Mouse (Mus musculus): ENCODE results near the gene Zfp408. TPM values are rescaled to one million over a fixed set of nuclear protein-coding genes. Genes with fewer than 3 reads are reported as not detected.

The Zfp408 gene
- polyA plus RNA-seq (2015; fragmentation: Nextera tagmentation; extraction: Ambion mirVana) = 13.9 and 14.3 TPM in 2 replicates

DNA sequence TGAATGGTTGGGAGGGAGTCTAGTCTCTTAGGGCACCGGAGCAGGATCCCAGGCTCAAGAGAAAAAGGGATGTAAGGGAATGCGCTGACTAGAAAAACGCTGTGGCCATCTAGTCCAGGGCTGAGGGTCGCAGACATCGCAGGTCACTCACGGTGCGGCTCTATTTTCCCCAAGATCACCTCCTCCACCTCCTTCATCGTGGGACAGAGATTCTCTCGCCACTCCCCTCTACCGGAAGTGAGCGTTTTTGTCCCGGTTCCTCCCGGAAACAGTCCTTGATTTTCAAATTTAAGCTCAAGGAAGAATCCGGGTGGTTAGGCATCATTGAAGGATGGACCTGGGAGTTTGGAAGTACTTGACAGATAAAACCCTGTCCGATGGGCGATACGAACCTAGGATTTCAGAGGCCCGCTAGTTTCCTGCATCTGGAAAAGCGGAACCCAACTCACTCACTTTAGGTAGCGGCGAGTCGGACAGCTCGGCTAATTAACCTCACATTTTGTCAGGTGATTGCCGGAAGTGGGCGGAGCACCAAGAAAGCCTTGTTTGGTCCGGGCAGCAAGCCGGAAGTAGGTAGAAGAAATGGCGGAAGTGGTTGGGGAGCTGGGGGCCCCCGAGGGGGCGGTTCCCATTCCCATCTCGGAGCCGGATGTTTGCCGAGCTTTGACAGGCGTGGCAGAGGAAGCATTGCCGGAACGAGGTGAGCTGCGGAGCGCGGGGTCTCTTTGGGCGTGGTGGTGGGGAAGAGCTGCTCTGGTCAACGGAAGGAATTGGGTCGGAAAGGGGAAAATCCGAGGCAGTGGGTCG lies at the start of gene Zfp408, which contains the start of gene Arhgap1:
Gene Zfp408 (minus strand): TSS at position 239 of the 807 bp plus-strand sequence.
Gene Arhgap1 (plus strand): TSS at position 308 of the 807 bp plus-strand sequence.
- Histone ChIP-seq H3K4me3 (peak within 1 kb of the TSS; percentile 86), H3K4me2 (peak within 1 kb of the TSS; percentile 94), H3K9ac (peak within 1 kb of the TSS; percentile 94), H3K27me3 (no peaks in the 10 kb centered on the region), H3K36me3 (peaks cover 54% of the 10 kb centered on the region), H3K9me3 (no peaks in the 10 kb centered on the region), H3K27ac (peak within 1 kb of the TSS; percentile 94), H3K4me1 (peaks cover 22% of the 10 kb centered on the region)
- ATAC-seq (ENCODE audit: insufficient number of reproducible peaks, insufficient read depth, low FRiP score, low TSS enrichment, low read depth) = peak; percentile 91
- WGBS = under 1% methylated on average over 44 of the region's 44 CpGs

DNA sequence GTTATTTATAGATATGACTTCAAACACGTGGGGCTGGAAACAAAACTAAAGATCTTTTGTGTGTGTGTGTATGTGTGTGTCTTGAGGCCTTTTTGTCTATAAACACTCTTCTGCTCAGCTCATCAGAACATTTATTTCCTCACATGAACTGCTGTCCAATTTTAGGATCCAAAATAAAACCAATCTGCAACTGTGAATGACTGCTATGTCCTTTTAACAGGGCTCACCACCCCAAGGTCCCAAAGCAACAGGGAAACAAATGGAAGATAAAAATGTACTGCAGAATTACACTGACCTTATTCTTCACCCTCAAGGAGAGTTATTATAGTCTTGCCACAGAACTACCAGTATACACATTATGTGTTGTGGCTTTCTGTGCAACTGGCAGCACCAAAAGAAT lies 49.6 kb upstream of the Zfp408 start:
- Histone ChIP-seq H3K9ac (no peak overlapping the region), H3K9me3 (no peaks in the 10 kb centered on the region), H3K27ac (no peak overlapping the region), H3K27me3 (no peaks in the 10 kb centered on the region), H3K4me2 (no peak overlapping the region), H3K4me3 (no peak overlapping the region), H3K4me1 (no peaks in the 10 kb centered on the region), H3K36me3 (peaks cover 14% of the 10 kb centered on the region)
- 75% methylated on average over 1 of the region's 1 CpGs for WGBS
- ATAC-seq (ENCODE audit: insufficient number of reproducible peaks, insufficient read depth, low FRiP score, low TSS enrichment, low read depth) = no peak

DNA sequence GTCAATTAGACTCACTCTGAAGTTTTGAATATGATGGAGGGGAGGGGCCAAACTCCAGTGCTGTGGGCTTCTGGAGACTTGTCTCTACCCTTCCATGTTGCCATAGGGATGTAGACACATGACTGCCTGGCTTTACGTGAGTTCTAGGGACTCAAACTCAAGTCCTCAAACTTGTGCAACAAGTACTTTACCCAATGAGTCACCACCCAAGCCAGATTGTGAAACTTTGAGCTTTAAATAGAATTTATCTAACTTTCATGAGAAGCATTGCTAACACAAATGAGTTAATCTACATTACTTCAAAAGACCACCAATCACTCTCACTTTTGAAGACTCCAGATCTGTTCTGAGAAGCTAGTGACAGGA lies 46.6 kb upstream of the Zfp408 start:
- no peaks in the 10 kb centered on the region for H3K27me3 ChIP-seq
- ATAC-seq (ENCODE audit: insufficient number of reproducible peaks, insufficient read depth, low FRiP score, low TSS enrichment, low read depth) = no peak
- H3K9me3 ChIP-seq = no peaks in the 10 kb centered on the region
- H3K9ac ChIP-seq = no peak overlapping the region
- H3K4me3 ChIP-seq = no peak overlapping the region
- H3K4me1 ChIP-seq = no peaks in the 10 kb centered on the region
- no peak overlapping the region for H3K27ac ChIP-seq
- H3K4me2 ChIP-seq = no peak overlapping the region
- WGBS = 80% methylated on average over 1 of the region's 1 CpGs
- H3K36me3 ChIP-seq = peaks cover 29% of the 10 kb centered on the region

DNA sequence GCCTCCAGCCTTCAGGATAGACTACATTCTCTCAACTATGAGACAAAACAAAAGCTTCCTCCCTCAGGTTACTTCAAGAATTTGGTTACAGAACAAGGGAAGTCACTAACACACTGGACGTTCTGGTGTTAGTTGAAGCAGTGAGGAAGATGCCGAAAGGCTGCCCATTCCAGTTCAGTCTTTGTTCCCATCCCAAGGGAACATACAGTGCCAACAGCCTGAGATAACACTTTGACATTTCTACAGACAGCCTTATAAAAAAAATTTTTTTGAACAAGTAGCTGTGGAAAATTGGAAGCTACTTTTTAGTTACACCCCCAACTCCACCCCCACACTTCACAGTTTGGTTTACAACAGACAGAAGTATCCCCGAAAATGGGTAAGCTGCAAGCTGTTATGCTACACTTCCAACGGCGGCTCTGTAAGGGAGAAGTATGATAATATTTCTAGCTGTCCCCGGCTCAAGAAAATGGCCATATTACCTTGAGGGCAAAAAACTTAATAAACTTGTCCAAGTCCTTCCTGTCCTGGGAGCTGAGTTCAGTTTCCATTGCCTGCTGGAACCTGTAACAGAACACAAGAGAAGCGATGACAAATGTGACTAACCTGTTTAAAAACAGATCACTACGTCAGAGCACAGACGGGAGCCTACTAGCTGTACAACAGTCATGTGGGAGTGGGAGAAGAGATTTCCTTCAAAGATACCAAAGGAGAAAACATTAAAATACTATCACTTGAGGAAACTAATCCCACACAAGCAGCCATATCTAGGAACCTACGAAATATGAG lies 46.0 kb upstream of the Zfp408 start:
- Histone ChIP-seq H3K27ac (no peak overlapping the region), H3K9ac (no peak overlapping the region), H3K4me1 (no peaks in the 10 kb centered on the region), H3K4me2 (no peak overlapping the region), H3K9me3 (no peaks in the 10 kb centered on the region), H3K27me3 (no peaks in the 10 kb centered on the region), H3K4me3 (no peak overlapping the region), H3K36me3 (peaks cover 32% of the 10 kb centered on the region)
- ATAC-seq (ENCODE audit: insufficient number of reproducible peaks, insufficient read depth, low FRiP score, low TSS enrichment, low read depth) = no peak
- WGBS = 86% methylated on average over 10 of the region's 10 CpGs

DNA sequence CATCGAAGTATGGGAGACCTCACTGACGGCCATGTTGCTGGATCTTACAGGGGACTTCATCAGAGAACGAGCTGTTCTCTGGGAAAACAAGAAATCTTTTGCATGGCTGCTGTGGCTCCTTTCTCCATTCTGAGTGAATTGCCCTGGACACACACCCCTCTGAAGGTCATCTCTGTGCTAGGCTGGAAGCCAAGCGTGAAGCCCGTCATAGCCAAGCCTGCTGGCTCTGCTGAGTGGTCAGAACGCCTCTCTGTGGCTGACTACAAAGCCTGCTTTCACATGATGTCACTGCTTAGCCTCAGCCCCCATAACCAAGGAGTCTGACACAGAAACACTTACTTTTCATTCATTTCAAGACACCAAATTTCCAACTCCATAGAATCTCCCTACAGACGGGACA lies 39.9 kb upstream of the Zfp408 start:
- WGBS = 82% methylated on average over 7 of the region's 7 CpGs

DNA sequence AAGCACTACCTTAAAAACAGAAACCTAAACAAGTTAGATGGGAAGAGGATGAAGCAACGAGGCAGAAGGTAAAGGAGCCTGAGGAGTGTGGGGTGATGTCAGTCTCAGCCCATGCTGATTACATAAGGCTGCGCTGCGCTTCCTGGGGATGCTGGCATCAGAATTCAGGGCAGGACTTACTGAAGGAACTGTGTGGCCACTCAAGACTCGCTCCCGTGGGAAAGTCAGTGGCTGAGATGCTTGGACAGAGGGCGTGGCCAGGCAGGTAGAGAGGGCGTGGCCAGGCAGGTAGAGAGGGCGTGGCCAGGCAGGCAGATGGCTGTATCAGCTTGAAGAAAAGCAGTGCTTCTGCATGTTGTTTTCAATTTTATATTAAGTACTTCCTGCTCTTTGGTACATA lies 34.3 kb upstream of the Zfp408 start:
- Histone ChIP-seq H3K27me3 (no peaks in the 10 kb centered on the region), H3K9me3 (no peaks in the 10 kb centered on the region), H3K4me1 (no peaks in the 10 kb centered on the region), H3K9ac (no peak overlapping the region), H3K36me3 (peaks cover 91% of the 10 kb centered on the region), H3K27ac (no peak overlapping the region), H3K4me3 (no peak overlapping the region), H3K4me2 (no peak overlapping the region)
- no peak for ATAC-seq (ENCODE audit: insufficient number of reproducible peaks, insufficient read depth, low FRiP score, low TSS enrichment, low read depth)
- 78% methylated on average over 8 of the region's 8 CpGs for WGBS

More for the DNA sequence above, 39.9 kb upstream of the Zfp408 start:
- H3K27me3 ChIP-seq = no peaks in the 10 kb centered on the region
- ATAC-seq (ENCODE audit: insufficient number of reproducible peaks, insufficient read depth, low FRiP score, low TSS enrichment, low read depth) = no peak
- H3K9ac ChIP-seq = no peak overlapping the region
- no peak overlapping the region for H3K4me3 ChIP-seq
- no peak overlapping the region for H3K27ac ChIP-seq
- peaks cover 68% of the 10 kb centered on the region for H3K36me3 ChIP-seq
- no peak overlapping the region for H3K4me2 ChIP-seq
- H3K4me1 ChIP-seq = no peaks in the 10 kb centered on the region
- H3K9me3 ChIP-seq = no peaks in the 10 kb centered on the region

DNA sequence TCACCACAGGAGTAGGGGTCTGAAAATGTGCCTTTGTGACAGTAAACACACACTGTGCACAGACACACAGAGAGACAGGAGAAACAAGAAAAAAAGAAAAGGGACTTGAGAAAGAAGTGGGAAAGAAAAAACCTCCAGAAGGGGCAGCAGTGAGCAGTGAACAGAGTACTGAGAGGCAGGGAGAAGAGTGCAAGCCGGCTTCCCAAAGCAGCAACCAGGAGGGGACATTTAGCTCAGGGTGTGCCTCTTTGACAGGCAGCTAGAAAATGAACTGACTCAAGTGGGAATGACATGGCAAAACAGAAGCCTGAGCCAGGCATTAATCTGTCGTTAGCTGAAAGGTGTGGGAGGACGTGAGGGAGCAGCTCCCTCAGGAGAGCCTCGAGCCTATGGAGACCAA lies 33.3 kb upstream of the Zfp408 start:
- H3K27ac ChIP-seq = no peak overlapping the region
- no peak overlapping the region for H3K9ac ChIP-seq
- no peak overlapping the region for H3K4me2 ChIP-seq
- no peaks in the 10 kb centered on the region for H3K9me3 ChIP-seq
- H3K4me1 ChIP-seq = no peaks in the 10 kb centered on the region
- 52% methylated on average over 4 of the region's 4 CpGs for WGBS
- no peak for ATAC-seq (ENCODE audit: insufficient number of reproducible peaks, insufficient read depth, low FRiP score, low TSS enrichment, low read depth)
- H3K4me3 ChIP-seq = no peak overlapping the region
- H3K36me3 ChIP-seq = peaks cover 91% of the 10 kb centered on the region
- no peaks in the 10 kb centered on the region for H3K27me3 ChIP-seq

DNA sequence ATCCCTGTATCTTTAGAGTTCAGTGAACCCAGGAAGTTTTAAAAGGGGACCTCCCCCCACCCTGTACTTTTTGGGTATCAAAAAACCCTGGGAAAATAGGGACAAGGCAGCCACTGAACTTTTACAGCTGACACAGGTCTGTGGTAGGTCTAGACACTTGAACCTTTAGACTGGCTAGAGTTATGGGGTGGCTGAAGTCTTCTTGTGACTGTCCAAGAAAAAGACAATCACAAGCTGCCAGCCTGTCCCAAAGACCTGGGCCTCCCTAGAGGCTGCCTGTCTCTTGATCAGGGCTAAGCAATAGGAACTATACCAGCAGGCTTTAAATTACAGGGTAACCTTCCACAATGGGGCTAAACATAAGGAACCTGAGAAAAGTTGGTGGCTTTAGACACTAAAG lies 27.4 kb upstream of the Zfp408 start:
- Histone ChIP-seq H3K4me3 (no peak overlapping the region), H3K4me2 (no peak overlapping the region), H3K4me1 (no peaks in the 10 kb centered on the region), H3K36me3 (peaks cover 93% of the 10 kb centered on the region), H3K9ac (no peak overlapping the region), H3K9me3 (no peaks in the 10 kb centered on the region), H3K27ac (no peak overlapping the region), H3K27me3 (no peaks in the 10 kb centered on the region)
- no peak for ATAC-seq (ENCODE audit: insufficient number of reproducible peaks, insufficient read depth, low FRiP score, low TSS enrichment, low read depth)

DNA sequence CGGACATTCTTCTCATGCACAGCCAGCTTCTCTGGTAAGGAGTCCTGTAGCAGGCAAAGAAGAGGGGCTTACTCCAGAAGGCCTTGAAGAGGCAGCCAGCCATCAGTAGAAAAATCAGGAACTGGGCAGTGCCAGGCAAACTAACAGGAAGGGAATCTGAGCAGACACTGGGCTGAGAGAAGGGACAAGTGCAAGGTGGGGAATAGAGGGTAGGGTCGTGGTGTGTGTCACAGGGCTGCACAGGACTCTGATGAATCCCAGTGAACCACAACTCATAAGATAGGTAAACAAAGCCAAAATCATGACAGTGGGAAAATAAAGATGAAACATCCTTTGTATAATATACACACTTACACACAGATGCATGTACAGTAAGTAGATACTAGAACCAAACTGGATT lies 26.8 kb upstream of the Zfp408 start:
- H3K4me1 ChIP-seq = no peaks in the 10 kb centered on the region
- no peak overlapping the region for H3K4me3 ChIP-seq
- no peak overlapping the region for H3K4me2 ChIP-seq
- H3K27ac ChIP-seq = no peak overlapping the region
- 83% methylated on average over 2 of the region's 2 CpGs for WGBS
- ATAC-seq (ENCODE audit: insufficient number of reproducible peaks, insufficient read depth, low FRiP score, low TSS enrichment, low read depth) = no peak
- H3K27me3 ChIP-seq = no peaks in the 10 kb centered on the region
- no peak overlapping the region for H3K9ac ChIP-seq
- peaks cover 93% of the 10 kb centered on the region for H3K36me3 ChIP-seq
- H3K9me3 ChIP-seq = no peaks in the 10 kb centered on the region

DNA sequence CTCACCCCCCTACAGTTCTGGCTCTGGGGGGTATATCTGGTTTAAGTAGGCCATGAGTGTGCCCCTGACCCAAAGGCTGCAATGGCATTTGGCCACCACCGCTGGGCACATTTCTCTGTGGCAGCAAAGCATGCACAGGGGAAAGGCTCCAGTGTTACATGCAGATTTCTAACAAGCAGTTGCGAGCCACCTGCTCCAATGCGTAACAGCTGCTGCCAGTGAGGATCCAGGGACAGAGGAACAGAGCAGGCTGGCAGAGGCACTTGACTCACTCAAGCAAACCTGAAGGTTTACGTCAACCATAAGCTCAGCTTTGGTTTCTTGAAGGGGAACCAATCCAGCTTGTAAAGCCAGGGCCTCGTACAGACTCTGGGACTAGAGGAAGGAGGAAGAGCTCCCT lies 25.3 kb upstream of the Zfp408 start:
- no peaks in the 10 kb centered on the region for H3K27me3 ChIP-seq
- H3K9me3 ChIP-seq = no peaks in the 10 kb centered on the region
- 91% methylated on average over 5 of the region's 5 CpGs for WGBS
- H3K36me3 ChIP-seq = peaks cover 95% of the 10 kb centered on the region
- no peak overlapping the region for H3K4me3 ChIP-seq
- ATAC-seq (ENCODE audit: insufficient number of reproducible peaks, insufficient read depth, low FRiP score, low TSS enrichment, low read depth) = no peak
- no peaks in the 10 kb centered on the region for H3K4me1 ChIP-seq
- no peak overlapping the region for H3K4me2 ChIP-seq
- no peak overlapping the region for H3K9ac ChIP-seq
- H3K27ac ChIP-seq = no peak overlapping the region; the same call in 1 of the 2 replicates

DNA sequence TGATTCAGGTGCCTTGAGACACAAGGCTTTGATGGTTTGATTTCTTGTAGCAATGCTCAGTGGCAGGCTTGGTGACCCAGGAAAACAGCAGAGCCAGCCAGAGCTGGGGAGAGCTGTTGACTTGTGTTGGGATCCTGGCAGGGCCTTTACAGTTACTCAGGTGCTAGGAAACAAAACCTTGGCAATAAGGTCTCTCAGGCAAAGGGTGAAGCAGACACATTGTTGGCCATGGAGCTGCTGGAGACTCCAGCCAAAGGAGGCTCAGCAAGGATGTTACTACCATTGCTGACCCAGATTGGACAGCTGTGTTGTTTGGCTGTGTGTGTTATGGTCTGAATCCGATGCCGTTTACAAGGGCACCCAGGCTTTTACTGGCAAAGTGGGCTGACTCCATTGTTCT lies 24.0 kb upstream of the Zfp408 start:
- H3K27ac ChIP-seq = no peak overlapping the region
- no peak overlapping the region for H3K4me3 ChIP-seq
- 97% methylated on average over 2 of the region's 2 CpGs for WGBS
- no peak overlapping the region for H3K4me2 ChIP-seq
- peaks cover 95% of the 10 kb centered on the region for H3K36me3 ChIP-seq
- no peaks in the 10 kb centered on the region for H3K4me1 ChIP-seq
- H3K9ac ChIP-seq = no peak overlapping the region
- H3K27me3 ChIP-seq = no peaks in the 10 kb centered on the region
- no peak for ATAC-seq (ENCODE audit: insufficient number of reproducible peaks, insufficient read depth, low FRiP score, low TSS enrichment, low read depth)
- H3K9me3 ChIP-seq = no peaks in the 10 kb centered on the region

DNA sequence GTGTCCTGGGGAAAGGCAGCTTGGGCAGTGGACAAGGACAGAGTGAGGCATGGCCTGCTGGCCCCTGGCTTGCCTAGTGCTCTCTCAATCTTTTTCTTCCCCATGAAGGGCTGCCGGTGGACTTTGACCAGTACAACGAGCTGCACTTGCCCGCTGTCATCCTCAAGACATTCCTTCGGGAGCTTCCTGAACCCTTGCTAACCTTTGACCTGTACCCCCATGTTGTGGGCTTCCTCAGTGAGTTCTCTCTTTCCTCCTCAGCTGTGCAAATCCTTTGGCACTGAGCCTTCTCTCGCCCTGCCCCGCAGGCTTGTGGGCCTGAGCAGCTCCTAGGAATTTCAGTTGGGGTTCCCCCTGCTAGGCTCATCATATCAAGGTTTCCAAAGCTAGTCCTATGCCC lies 20.4 kb upstream of the Zfp408 start:
- ATAC-seq (ENCODE audit: insufficient number of reproducible peaks, insufficient read depth, low FRiP score, low TSS enrichment, low read depth) = no peak
- WGBS = 83% methylated on average over 6 of the region's 6 CpGs
- H3K36me3 ChIP-seq = peaks cover 88% of the 10 kb centered on the region

More for the DNA sequence above, 20.4 kb upstream of the Zfp408 start:
- Histone ChIP-seq H3K4me2 (no peak overlapping the region), H3K4me1 (no peaks in the 10 kb centered on the region), H3K9me3 (no peaks in the 10 kb centered on the region), H3K4me3 (no peak overlapping the region), H3K27ac (no peak overlapping the region), H3K9ac (no peak overlapping the region), H3K27me3 (no peaks in the 10 kb centered on the region)

Measured in embryonic facial prominence, embryonic 13.5 days (tissue).